Mouse (Mus musculus): ENCODE results near the gene Ptn.

The Ptn gene

DNA sequence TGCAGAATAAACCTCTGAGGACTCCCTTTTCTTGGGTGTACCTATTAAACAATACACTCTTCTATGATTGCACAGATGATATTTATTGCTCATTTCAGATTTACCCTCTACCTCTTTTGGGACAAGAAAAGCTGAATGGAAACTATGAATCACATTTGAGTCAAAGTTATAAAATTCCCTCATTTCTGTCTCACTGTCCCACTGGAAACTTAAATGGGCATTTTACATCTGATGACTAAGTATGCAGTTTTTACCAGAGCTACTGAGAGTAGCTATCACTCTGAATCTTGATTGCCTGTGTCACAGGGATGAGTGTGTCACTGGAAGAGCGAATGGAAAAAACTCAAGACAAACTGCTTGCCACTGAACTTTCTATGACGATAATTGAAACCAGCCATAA lies 22.2 kb upstream of the Ptn start:
- no peak for DNase-seq (ENCODE audit: low read depth, low spot score)
- H3K36me3 ChIP-seq (ENCODE audit: control insufficient read depth, insufficient read depth, low read length, poor library complexity, severe bottlenecking), result no peaks in the 10 kb centered on the region

DNA sequence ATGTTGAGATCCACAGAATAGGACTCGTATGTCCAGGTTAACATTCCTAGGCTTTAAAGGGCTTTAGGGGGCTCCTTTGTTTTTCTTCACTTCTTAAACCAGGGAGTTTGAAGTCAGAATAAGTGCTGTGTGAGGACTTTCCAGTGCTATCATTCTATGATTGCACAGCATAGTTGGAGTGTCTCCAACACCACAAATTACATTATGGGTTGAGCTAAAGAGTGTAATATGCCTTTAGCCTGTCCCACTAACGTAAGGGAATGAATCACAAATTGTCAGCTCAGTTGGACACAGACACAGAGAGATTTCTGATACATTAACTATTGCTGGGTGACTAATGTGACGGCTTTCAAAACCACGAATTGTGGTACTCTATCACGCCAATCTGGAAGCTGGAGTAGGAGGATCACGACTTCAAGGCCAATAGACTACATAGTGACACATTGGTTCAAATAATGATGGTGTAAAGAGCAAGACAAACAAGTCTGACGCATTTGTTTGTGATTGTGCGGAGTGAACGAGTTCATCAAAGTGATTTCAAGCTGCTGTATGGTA lies 20.4 kb upstream of the Ptn start:
- no peak for DNase-seq (ENCODE audit: low read depth, low spot score)
- no peaks in the 10 kb centered on the region for H3K27me3 ChIP-seq (ENCODE audit: control insufficient read depth, insufficient read depth, low read length, poor library complexity, severe bottlenecking)
- H3K36me3 ChIP-seq (ENCODE audit: control insufficient read depth, insufficient read depth, low read length, poor library complexity, severe bottlenecking), result no peaks in the 10 kb centered on the region

More for the DNA sequence above, 22.2 kb upstream of the Ptn start:
- H3K27me3 ChIP-seq (ENCODE audit: control insufficient read depth, insufficient read depth, low read length, poor library complexity, severe bottlenecking), result no peaks in the 10 kb centered on the region

- Histone ChIP-seq H3K36me3 (ENCODE audit: control insufficient read depth, insufficient read depth, low read length, poor library complexity, severe bottlenecking) (no peaks in the 10 kb centered on the region), H3K27me3 (ENCODE audit: control insufficient read depth, insufficient read depth, low read length, poor library complexity, severe bottlenecking) (no peaks in the 10 kb centered on the region)
- no peak for DNase-seq (ENCODE audit: low read depth, low spot score)
Observed at GRCm38 (mm10) chr6:36819784-36820050, 9.7 kb upstream of the Ptn start.

- no peak for DNase-seq (ENCODE audit: low read depth, low spot score)
- H3K27me3 ChIP-seq (ENCODE audit: control insufficient read depth, insufficient read depth, low read length, poor library complexity, severe bottlenecking), result no peaks in the 10 kb centered on the region
- no peaks in the 10 kb centered on the region for H3K36me3 ChIP-seq (ENCODE audit: control insufficient read depth, insufficient read depth, low read length, poor library complexity, severe bottlenecking)
Observed at GRCm38 (mm10) chr6:36819019-36819783, 9.2 kb upstream of the Ptn start.

DNA sequence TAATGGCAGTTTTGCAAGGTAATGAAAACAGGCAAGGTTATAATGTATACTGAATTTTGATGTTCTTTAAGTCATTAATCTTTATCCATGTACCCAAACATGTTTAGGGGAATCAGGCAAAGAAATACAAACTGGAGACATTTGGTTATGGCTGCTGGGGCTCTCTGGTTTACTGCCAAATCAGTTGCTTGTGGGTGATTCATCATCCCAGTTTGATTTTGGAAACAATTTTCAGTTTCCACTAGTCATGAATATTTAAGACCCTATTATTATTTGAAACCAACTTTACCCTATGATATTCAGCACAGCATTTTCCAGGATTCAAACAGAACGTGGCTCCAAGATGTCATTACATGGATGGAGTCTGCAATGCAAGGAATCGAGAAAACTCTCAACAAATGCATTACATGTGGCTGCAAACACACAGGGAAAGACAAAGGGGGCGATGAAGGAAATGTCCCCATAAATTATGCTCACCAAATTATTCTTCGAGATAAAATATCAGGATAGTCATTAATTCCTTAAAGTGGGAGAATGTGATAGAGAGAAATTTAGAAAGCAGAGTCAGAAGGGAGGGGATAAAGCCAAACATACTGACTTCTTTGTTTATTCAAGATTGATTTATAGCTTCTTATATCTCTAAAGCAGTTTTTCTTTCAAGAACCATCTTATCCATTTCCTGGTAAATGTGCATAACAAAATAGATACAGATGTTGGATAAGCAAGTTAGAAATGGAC lies 8.4 kb upstream of the Ptn start:
- DNase-seq (ENCODE audit: low read depth, low spot score), result no peak
- H3K36me3 ChIP-seq (ENCODE audit: control insufficient read depth, insufficient read depth, low read length, poor library complexity, severe bottlenecking), result no peaks in the 10 kb centered on the region
- no peaks in the 10 kb centered on the region for H3K27me3 ChIP-seq (ENCODE audit: control insufficient read depth, insufficient read depth, low read length, poor library complexity, severe bottlenecking)

DNA sequence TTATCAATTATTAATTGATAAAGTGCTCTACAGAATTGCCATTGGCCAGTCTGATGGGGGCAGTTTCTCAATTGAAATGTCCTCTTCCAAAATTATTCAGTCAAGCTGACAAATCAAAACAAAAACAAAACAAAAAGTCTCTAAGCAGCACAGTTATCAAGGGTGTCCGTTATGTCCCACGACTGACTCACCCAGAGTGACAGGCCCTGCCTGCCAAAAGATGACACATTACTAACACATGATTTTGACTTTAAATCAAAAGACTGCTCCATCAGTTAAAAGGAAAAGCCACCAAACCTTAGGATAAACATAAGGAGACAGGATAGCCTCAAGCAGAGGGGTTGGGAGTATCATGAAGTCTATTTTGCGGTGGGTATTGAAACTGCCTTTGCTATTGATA lies 6.6 kb upstream of the Ptn start:
- Histone ChIP-seq H3K36me3 (ENCODE audit: control insufficient read depth, insufficient read depth, low read length, poor library complexity, severe bottlenecking) (no peaks in the 10 kb centered on the region), H3K27me3 (ENCODE audit: control insufficient read depth, insufficient read depth, low read length, poor library complexity, severe bottlenecking) (no peaks in the 10 kb centered on the region)
- no peak for DNase-seq (ENCODE audit: low read depth, low spot score)

DNA sequence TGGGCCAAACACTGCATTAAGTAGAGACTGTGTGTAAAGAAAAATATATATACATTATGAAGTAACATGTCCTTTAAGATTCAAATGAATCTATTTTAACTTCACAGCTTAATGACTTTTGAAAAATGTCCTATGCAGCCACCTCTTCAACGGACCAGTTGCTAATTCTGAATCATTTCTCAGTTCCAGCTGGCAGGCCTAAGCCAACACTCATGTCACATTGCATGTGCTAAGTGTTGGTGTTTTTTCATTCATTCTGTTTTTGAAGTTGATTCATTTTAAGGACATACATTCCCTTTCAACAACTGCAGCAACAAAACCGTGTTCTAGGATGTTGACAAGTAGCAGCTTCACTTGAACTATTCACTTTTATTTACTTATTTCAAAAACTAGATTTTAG lies 6.0 kb upstream of the Ptn start:
- Histone ChIP-seq H3K36me3 (ENCODE audit: control insufficient read depth, insufficient read depth, low read length, poor library complexity, severe bottlenecking) (no peaks in the 10 kb centered on the region), H3K27me3 (ENCODE audit: control insufficient read depth, insufficient read depth, low read length, poor library complexity, severe bottlenecking) (no peaks in the 10 kb centered on the region)
- DNase-seq (ENCODE audit: low read depth, low spot score), result no peak

GRCm38 (mm10) chr6:36812666-36813515 lies 2.9 kb upstream of the Ptn start:
- Histone ChIP-seq H3K27me3 (ENCODE audit: control insufficient read depth, insufficient read depth, low read length, poor library complexity, severe bottlenecking) (no peaks in the 10 kb centered on the region), H3K36me3 (ENCODE audit: control insufficient read depth, insufficient read depth, low read length, poor library complexity, severe bottlenecking) (no peaks in the 10 kb centered on the region)
- DNase-seq (ENCODE audit: low read depth, low spot score), result no peak

- DNase-seq (ENCODE audit: low read depth, low spot score), result no peak
- Histone ChIP-seq H3K36me3 (ENCODE audit: control insufficient read depth, insufficient read depth, low read length, poor library complexity, severe bottlenecking) (no peaks in the 10 kb centered on the region), H3K27me3 (ENCODE audit: control insufficient read depth, insufficient read depth, low read length, poor library complexity, severe bottlenecking) (no peaks in the 10 kb centered on the region)
Observed at GRCm38 (mm10) chr6:36810448-36810847, 428 bp upstream of the Ptn start.

DNA sequence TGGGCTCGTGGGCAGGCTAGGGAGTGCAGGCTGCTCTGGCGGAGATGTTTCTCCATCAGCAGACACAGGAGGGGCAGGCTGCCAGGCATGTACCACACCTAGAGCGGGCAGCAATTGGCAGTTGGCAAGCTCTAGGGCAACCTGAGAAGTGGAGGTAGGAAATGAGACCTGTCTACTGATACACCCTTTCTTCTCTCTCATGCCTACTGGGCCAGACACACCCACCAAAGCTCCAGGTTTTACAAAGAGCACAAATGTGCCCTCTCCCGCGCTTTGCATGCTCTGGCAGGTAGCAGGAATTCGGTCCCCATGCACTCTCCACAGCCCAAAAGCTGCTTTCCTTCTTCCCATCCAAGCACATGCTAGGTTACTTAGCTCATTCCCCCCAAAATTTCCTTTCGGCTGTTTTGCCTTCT lies 701 bp downstream of the Ptn start:
- Histone ChIP-seq H3K27me3 (ENCODE audit: control insufficient read depth, insufficient read depth, low read length, poor library complexity, severe bottlenecking) (no peaks in the 10 kb centered on the region), H3K36me3 (ENCODE audit: control insufficient read depth, insufficient read depth, low read length, poor library complexity, severe bottlenecking) (no peaks in the 10 kb centered on the region)
- DNase-seq (ENCODE audit: low read depth, low spot score), result no peak

DNA sequence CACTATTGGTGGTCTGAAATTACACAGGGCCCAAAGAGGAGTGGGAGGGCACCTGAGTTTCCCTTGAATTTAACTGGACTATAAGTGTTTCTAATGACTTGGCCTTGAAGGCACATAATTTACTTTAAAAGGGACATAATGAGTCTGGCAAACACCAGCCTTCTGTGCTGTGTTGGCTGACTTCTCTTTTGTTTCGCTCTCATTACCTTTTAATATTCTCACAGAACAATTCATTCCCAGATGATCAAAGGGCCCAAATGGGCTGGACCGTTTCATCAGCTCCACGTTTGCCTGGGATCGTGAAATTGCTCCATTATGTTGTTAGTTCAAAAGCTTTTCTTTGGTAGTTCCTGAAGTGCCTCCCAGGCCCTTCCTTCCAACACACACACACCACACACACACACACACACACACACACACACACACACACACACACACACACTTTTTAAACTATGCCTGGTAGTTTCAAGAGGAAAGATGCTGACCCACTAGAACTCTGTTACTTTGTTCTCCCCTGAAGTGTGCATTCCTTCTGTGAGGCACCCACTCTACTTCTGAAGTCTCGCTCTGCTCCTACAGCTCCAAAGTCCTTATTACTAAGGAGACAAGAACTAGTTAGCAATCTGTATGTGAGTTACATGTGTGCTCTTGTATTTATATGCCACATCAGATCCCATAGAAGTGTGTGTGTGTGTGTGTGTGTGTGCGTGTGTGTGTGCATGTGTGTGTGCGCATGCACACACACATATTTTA lies 1.5 kb downstream of the Ptn start:
- H3K36me3 ChIP-seq (ENCODE audit: control insufficient read depth, insufficient read depth, low read length, poor library complexity, severe bottlenecking), result no peaks in the 10 kb centered on the region
- H3K27me3 ChIP-seq (ENCODE audit: control insufficient read depth, insufficient read depth, low read length, poor library complexity, severe bottlenecking), result no peaks in the 10 kb centered on the region
- no peak for DNase-seq (ENCODE audit: low read depth, low spot score)

DNA sequence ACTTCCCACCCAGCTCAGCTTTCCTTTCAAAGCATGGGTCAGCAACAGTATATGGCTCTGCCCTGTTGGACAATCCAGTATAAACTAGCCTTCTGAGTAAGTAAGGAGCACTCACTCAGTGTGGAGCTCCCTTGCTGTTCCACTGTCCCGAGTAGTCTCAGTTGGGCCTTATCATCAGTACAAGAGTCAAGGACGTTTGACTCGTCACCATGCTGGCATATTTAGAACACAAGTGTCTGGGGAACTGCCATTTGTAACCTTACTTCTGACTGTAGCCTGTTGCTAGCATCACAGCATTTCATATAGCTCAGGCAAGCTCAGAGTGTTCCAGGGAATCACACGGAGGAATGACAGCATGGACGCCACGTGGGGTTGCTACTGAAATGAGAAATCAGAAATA lies 3.1 kb downstream of the Ptn start:
- Histone ChIP-seq H3K27me3 (ENCODE audit: control insufficient read depth, insufficient read depth, low read length, poor library complexity, severe bottlenecking) (no peaks in the 10 kb centered on the region), H3K36me3 (ENCODE audit: control insufficient read depth, insufficient read depth, low read length, poor library complexity, severe bottlenecking) (no peaks in the 10 kb centered on the region)
- DNase-seq (ENCODE audit: low read depth, low spot score), result no peak

DNA sequence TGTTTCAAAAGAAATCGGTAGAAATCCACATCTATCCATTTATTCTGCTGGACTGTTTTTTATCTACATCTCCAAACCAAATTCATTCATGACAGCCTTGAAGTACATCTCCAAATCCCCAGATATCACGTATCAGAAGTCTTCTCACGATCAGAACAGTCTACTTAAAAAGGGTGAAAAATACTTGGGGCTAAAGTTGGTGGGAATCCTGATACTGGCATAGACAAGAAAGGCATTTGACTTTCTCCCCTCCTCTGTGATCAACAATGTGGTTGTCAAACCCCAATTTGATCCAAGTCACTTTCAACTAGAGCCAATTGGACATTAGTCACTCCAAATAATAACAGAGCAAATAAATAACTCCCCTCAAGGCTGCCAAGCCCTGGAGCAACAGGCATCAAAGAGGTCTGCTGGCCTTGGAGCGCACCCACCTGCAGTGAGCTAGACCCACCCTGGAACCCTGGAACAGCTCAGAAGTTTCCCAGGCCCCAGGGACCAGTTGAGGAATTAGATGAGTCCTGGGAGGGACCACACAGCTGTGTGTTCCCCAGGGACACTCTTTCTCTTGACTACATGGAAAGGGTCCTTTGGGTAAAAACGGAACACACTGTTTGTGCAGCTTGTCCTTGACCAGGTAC lies 9.6 kb downstream of the Ptn start:
- H3K36me3 ChIP-seq (ENCODE audit: control insufficient read depth, insufficient read depth, low read length, poor library complexity, severe bottlenecking), result no peaks in the 10 kb centered on the region
- no peaks in the 10 kb centered on the region for H3K27me3 ChIP-seq (ENCODE audit: control insufficient read depth, insufficient read depth, low read length, poor library complexity, severe bottlenecking)

GRCm38 (mm10) chr6:36797066-36797655 lies 12.9 kb downstream of the Ptn start:
- H3K36me3 ChIP-seq (ENCODE audit: control insufficient read depth, insufficient read depth, low read length, poor library complexity, severe bottlenecking), result no peaks in the 10 kb centered on the region
- no peak for DNase-seq (ENCODE audit: low read depth, low spot score)
- H3K27me3 ChIP-seq (ENCODE audit: control insufficient read depth, insufficient read depth, low read length, poor library complexity, severe bottlenecking), result no peaks in the 10 kb centered on the region

More for the DNA sequence above, 9.6 kb downstream of the Ptn start:
- no peak for DNase-seq (ENCODE audit: low read depth, low spot score)

All from splenic B cell, adult 2 months (primary cell).